Mouse (Mus musculus) neural tube, embryonic 15.5 days (tissue): ENCODE data around the gene Col6a2. TPM values are rescaled to one million over a fixed set of nuclear protein-coding genes. Genes with fewer than 3 reads are reported as not detected.

Experiments used
- ATAC-seq: fragments of 200-750 bp; cut with Nextera tagmentation; 2 replicates; pipeline ENCODE4 v1.8.0; 2017; ENCODE audit warnings: mild to moderate bottlenecking, moderate TSS enrichment, moderate library complexity; ENCODE audit not compliant: low FRiP score
- H3K27ac ChIP-seq: fragments of 300-500 bp; sonication (generic); replicated peaks from 2 replicates; pipeline ENCODE4 v1.5.1; 2015; ENCODE audit warnings: mild to moderate bottlenecking, inconsistent platforms
- H3K27me3 ChIP-seq: fragments of 300-500 bp; sonication (generic); replicated peaks from 2 replicates; pipeline ENCODE4 v1.6.1; 2015; ENCODE audit warnings: inconsistent platforms
- H3K36me3 ChIP-seq: fragments of 300-500 bp; sonication (generic); 2 replicates; pipeline ENCODE4 v1.6.1; 2015; ENCODE audit warnings: inconsistent platforms
- H3K4me1 ChIP-seq: fragments of 300-500 bp; sonication (generic); 2 replicates; pipeline ENCODE4 v1.6.1; 2015; ENCODE audit warnings: inconsistent platforms
- H3K4me2 ChIP-seq: fragments of 300-500 bp; sonication (generic); 2 replicates; pipeline ENCODE4 v1.6.1; 2015; ENCODE audit warnings: inconsistent platforms, mild to moderate bottlenecking, moderate library complexity
- H3K4me3 ChIP-seq: fragments of 300-500 bp; sonication (generic); replicated peaks from 2 replicates; pipeline ENCODE4 v1.5.1; 2015; ENCODE audit warnings: mild to moderate bottlenecking, inconsistent platforms
- H3K9ac ChIP-seq: fragments of 300-500 bp; sonication (generic); replicated peaks from 2 replicates; pipeline ENCODE4 v1.6.1; 2015; ENCODE audit warnings: mild to moderate bottlenecking, inconsistent platforms
- H3K9me3 ChIP-seq: fragments of 300-500 bp; sonication (generic); replicated peaks from 2 replicates; pipeline ENCODE4 v1.6.1; 2016; ENCODE audit warnings: inconsistent platforms
- WGBS: fragments of 180-500 bp; shearing (Covaris S2); methylation state at CpG from one replicate; pipeline ENCODE4 v1.1.7; 2015; ENCODE audit warnings: mixed read lengths; 5-methylcytosine and 5-hydroxymethylcytosine counted together
- polyA plus RNA-seq: library from polyadenylated mRNA; unstranded; fragments of >200 nt; fragmentation: Nextera tagmentation; extraction: Ambion mirVana; gene quantifications from 2 replicates; pipeline ENCODE4 v1.2.1, GENCODE M21; 2015

Col6a2 gene
- polyA plus RNA-seq: 28.5 and 54.7 TPM in 2 replicates

DNA sequence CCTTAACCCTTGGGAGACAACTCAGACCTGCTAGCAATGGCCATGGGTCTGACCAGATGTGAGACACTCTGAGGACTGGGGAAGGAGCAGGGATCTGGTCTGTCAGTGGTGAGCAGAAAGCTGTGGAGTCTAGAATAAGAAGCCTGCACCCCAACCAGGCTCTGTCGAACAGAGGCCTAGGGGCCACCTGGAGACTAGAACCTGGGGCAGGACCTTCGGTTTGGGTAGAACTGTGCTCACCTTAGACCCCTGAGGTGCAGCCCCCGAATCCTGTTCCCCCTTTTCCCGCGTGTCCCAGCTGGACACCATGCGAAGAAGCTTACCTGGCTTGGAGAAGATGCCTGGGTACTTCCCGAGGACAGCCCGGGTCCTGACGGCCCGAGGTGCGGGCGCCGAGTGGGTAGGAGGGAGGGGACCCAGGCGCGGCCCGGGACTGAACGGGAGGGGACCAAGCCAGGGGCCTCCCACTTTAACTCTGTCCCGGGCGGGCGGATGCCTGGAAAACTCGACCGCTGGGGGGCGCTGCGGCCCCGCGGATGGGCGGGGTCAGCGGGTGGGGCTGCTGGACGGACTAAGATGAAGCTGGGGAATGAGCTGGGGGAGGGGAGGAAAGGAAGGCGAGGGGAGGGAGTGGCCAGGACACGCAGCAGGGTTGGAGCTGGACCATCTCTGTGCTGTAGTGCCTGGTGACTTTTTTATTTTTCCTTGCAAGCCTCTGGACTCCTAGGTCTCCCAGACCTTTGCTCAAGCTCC, at the start of gene Col6a2:
Gene Col6a2 (minus strand): TSS at position 703 of the 753 bp plus-strand sequence.
- peak; percentile 79 for ATAC-seq
- Histone ChIP-seq H3K9me3 (no peaks in the 10 kb centered on the region), H3K27ac (no peak within 1 kb of the TSS), H3K4me3 (peak within 1 kb of the TSS; percentile 39), H3K4me1 (peaks cover 4% of the 10 kb centered on the region; the same call in 1 of the 2 replicates), H3K36me3 (no peaks in the 10 kb centered on the region), H3K27me3 (no peaks in the 10 kb centered on the region), H3K4me2 (peak within 1 kb of the TSS; percentile 66), H3K9ac (peak within 1 kb of the TSS; percentile 48)
- WGBS: 6% methylated on average over 28 of the region's 31 CpGs

- no peak for ATAC-seq
- no peak overlapping the region for H3K4me2 ChIP-seq
- no peak overlapping the region for H3K27ac ChIP-seq
- no peaks in the 10 kb centered on the region for H3K36me3 ChIP-seq
- H3K27me3 ChIP-seq: no peaks in the 10 kb centered on the region
- no peak overlapping the region for H3K4me3 ChIP-seq
- H3K9ac ChIP-seq: no peak overlapping the region
- no peaks in the 10 kb centered on the region for H3K4me1 ChIP-seq
- WGBS: 87% methylated on average over 9 of the region's 9 CpGs
- no peaks in the 10 kb centered on the region for H3K9me3 ChIP-seq
Measured at GRCm38 (mm10) chr10:76671939-76672338, 48.5 kb upstream of the Col6a2 start.

DNA sequence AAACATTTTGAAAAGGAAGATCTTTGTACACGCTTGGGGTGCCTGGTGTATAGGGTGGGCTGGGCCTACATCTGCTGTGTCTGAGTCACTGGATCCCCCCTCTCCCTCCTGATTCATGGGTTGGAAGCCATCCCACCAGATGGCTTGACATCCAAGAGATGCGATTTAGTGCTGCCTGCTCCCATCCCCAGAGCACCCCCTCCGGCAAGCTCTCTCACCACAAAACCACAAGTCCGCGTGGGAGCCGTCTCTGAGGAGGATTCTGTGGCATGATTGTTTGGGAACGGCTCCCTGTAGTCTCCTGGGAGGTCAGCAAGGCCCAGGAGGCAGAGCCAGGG, 45.5 kb upstream of the Col6a2 start:
- Histone ChIP-seq H3K27me3 (no peaks in the 10 kb centered on the region), H3K4me3 (no peak overlapping the region), H3K9ac (no peak overlapping the region), H3K4me2 (no peak overlapping the region), H3K4me1 (no peaks in the 10 kb centered on the region), H3K27ac (no peak overlapping the region), H3K9me3 (0 out of 2 replicates have a peak, but pooled peaks cover 6% of the 10 kb centered on the region), H3K36me3 (no peaks in the 10 kb centered on the region)
- no peak for ATAC-seq
- WGBS: 60% methylated on average over 7 of the region's 7 CpGs

DNA sequence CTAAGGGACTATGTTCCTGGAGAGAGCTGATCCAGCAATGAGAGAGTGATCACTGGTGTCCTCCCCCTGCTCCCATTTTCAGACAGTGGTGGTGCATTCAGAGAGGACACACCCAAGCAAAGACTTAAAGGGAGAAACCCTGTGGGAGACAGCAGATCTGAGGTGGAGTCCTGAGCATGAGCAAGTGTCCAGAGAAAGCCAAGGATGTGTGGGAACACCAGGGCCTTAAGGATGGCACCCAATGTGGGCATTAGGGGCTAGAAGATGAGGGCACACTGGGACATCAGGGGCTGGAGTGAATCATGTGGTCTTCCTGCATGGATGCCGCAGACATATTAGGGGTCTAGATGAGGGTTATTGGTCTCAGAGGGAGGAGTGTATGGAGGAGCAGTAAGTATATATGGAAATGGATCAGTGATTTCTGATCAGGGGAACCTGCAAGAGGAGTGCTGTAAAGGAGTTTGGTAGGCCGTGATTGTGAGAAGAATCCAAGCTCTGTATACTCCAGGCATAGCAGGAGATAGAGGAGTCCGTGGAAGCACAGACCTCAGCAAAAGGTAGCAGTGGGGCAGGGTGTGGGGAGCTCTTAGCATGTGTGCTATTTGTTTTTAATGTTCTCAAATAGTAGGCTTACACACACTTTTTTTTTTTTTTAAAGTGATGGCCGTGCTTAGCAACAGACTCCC, 45.0 kb upstream of the Col6a2 start:
- no peak overlapping the region for H3K27ac ChIP-seq

DNA sequence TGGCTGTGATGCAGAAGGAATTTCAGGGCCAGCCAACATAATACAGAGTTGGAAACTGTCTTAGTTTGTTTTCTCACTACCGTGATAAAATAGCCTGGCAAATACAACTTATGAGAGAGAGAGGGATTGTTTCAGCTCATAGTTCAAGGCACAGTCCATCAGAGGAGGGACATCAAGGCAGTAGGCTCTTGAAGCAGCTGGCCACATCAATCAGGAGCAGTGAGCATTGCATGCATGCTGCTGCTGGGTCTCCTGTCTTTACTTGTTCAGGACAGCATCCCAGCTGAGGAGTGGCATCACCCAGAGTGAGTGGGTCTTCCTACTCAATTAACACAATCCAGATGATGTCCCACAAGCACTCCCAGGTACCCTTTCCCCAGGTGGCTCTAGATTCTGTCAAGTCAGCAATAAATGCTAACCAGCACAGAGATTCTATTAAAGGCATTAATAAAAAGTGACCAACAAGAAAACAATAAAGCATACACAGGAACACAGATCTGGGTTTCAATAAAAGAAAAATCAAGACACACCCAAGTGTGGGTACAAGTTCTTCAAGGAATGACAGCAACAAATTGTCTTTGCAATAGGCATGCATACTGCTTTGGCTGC, 43.9 kb upstream of the Col6a2 start:
- WGBS: 91% methylated on average over 1 of the region's 1 CpGs

More for the DNA sequence above, 45.0 kb upstream of the Col6a2 start:
- WGBS: 90% methylated on average over 4 of the region's 4 CpGs
- H3K9ac ChIP-seq: no peak overlapping the region
- no peaks in the 10 kb centered on the region for H3K4me1 ChIP-seq
- no peaks in the 10 kb centered on the region for H3K36me3 ChIP-seq
- 0 out of 2 replicates have a peak, but pooled peaks cover 6% of the 10 kb centered on the region for H3K9me3 ChIP-seq
- H3K4me2 ChIP-seq: no peak overlapping the region
- ATAC-seq: no peak
- no peaks in the 10 kb centered on the region for H3K27me3 ChIP-seq
- no peak overlapping the region for H3K4me3 ChIP-seq

GRCm38 (mm10) chr10:76665551-76665950, 42.1 kb upstream of the Col6a2 start:
- ATAC-seq: no peak
- Histone ChIP-seq H3K4me3 (no peak overlapping the region), H3K36me3 (no peaks in the 10 kb centered on the region), H3K9ac (no peak overlapping the region), H3K4me1 (no peaks in the 10 kb centered on the region), H3K27ac (no peak overlapping the region), H3K4me2 (no peak overlapping the region), H3K27me3 (no peaks in the 10 kb centered on the region), H3K9me3 (0 out of 2 replicates have a peak, but pooled peaks cover 6% of the 10 kb centered on the region)
- 91% methylated on average over 11 of the region's 11 CpGs for WGBS

More for the DNA sequence above, 43.9 kb upstream of the Col6a2 start:
- Histone ChIP-seq H3K9me3 (0 out of 2 replicates have a peak, but pooled peaks cover 6% of the 10 kb centered on the region), H3K36me3 (no peaks in the 10 kb centered on the region), H3K4me1 (no peaks in the 10 kb centered on the region), H3K27me3 (no peaks in the 10 kb centered on the region), H3K4me2 (no peak overlapping the region), H3K9ac (no peak overlapping the region), H3K27ac (no peak overlapping the region), H3K4me3 (no peak overlapping the region)
- no peak for ATAC-seq

DNA sequence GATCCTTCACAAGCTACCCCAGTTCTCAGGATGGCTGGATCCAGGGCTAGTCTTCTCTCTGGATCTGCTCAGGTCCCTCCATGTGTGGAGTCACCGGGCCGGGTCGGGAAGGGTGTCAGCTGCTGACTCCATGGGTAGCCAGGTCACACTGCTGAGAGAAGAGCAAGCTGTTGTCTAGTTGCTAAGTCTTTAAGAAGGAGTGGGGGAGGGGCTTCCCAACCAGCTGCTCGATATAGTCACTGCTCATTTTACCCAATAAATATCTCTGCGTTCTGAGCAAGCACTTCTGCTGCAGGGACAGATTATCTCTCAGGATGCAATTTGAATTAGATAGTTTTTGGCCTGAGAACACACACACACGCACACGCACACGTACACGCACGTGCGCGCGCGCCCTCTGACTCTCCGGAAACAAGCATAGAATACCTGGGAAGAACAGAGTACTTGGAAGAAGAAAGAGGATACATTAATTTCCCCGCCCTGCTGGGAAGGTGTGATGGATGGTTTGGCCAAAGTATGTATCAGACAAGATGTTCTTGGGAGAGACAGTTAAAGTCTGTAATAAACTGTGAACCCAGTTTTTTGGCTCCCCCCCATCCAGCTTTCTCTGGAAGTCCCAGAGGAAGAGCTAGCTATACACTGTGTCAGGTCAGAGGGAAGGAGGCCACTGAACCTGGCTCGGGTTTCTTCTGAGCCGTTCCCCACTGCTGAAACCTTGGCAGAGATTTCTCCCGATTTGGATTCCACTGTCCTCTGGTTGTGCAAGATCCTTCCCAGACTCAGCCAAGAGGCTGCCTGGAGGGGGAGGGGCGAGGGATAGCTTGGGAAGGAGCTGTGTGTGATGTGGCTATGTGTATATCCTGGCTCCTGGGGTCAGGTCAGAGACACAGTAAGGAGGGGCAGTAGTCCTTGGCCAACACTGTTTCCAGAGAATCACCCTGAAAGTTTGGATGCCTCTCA, 41.0 kb upstream of the Col6a2 start:
- no peaks in the 10 kb centered on the region for H3K36me3 ChIP-seq
- H3K4me3 ChIP-seq: no peak overlapping the region
- H3K9me3 ChIP-seq: 0 out of 2 replicates have a peak, but pooled peaks cover 6% of the 10 kb centered on the region
- H3K9ac ChIP-seq: no peak overlapping the region
- 83% methylated on average over 20 of the region's 20 CpGs for WGBS
- ATAC-seq: no peak
- no peaks in the 10 kb centered on the region for H3K27me3 ChIP-seq
- H3K27ac ChIP-seq: no peak overlapping the region
- no peak overlapping the region for H3K4me2 ChIP-seq
- no peaks in the 10 kb centered on the region for H3K4me1 ChIP-seq

DNA sequence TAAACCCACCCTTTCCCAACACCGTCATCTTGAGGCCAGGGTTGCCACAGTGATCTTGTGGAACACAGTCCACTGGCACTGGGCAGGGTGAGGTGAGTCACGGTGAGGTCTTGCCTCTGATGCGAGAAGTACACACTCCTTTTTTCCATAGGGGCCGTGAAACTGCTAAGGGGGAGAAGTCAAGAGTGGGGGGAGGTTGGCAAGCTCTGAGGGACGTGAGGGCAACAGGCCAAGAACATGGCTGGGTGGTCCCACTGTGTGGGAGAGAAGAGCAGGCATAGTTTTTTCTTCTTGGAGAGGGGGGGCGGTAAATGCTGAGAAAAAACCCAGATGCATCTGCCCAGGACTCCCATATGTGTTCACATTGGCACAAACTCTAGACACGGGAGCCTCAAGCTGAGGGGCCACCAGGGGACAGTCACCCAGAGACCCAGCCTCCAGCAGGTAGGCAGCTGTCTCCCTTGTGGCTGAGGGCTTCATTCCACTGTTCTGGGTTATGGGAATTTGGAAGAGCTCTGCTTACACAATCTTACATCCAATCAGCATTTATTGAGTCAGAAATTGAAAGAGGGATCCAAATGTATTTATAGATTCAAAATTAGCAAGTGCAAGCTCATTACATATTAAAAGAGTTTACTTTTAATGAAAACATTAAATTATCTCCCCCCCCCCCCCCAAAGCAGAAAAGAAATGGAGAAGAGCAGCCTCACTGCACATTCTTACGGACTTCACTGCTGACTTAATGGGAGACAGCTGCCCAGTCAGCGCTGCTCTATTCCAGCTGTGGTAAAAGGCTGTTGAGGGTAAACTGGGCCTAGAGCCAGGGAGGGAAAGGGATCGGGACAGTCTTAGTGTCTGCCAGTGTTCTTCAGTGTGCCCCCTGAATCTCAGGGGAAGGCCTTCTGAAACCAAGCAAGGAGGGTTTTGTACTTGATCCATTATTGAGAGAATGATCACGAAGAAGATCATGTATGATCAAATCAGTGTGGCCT, 30.2 kb upstream of the Col6a2 start:
- Histone ChIP-seq H3K27me3 (no peaks in the 10 kb centered on the region), H3K4me3 (no peak overlapping the region), H3K9ac (no peak overlapping the region), H3K4me2 (no peak overlapping the region), H3K4me1 (no peaks in the 10 kb centered on the region), H3K36me3 (no peaks in the 10 kb centered on the region), H3K27ac (peak overlapping the region; percentile 51; the same call in 1 of the 2 replicates), H3K9me3 (no peaks in the 10 kb centered on the region)
- WGBS: 74% methylated on average over 11 of the region's 11 CpGs
- ATAC-seq: no peak

DNA sequence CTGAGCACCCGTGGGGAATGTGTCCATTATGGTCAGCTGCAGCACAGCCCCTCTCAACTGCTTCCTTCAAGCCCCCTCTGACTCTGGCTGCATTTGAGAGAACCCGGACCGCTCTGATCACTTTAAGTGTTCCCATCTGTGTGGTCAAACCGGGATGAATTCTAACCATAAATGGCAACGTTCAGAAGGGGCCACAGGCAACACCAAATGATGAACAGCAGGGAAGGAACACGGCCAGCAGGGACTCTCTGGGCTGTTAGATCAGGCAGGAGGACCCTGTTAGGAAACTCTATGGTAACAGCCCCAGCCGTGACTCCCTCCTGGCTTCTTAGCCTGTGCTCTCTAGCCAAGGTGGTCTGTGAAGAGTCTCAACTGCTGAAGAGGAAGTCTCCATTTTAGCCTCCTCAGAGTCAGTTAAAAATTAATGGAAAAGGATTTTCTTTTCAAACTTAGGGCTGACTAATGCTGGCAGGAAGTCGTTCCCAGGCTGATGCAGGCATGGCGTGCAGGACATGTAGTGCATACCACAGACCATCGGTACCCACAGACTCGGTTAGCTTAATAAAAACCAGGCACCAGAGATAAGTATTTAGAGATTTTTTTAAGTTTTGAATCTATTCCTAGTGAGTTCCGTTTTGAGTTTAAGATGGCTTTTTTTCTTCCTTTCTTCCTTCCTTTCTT, 27.4 kb upstream of the Col6a2 start:
- no peak for ATAC-seq
- Histone ChIP-seq H3K4me2 (no peak overlapping the region), H3K4me1 (no peaks in the 10 kb centered on the region), H3K27ac (no peak overlapping the region; the same call in 1 of the 2 replicates), H3K27me3 (no peaks in the 10 kb centered on the region), H3K36me3 (no peaks in the 10 kb centered on the region), H3K4me3 (no peak overlapping the region), H3K9ac (no peak overlapping the region), H3K9me3 (no peaks in the 10 kb centered on the region)
- 78% methylated on average over 12 of the region's 12 CpGs for WGBS

DNA sequence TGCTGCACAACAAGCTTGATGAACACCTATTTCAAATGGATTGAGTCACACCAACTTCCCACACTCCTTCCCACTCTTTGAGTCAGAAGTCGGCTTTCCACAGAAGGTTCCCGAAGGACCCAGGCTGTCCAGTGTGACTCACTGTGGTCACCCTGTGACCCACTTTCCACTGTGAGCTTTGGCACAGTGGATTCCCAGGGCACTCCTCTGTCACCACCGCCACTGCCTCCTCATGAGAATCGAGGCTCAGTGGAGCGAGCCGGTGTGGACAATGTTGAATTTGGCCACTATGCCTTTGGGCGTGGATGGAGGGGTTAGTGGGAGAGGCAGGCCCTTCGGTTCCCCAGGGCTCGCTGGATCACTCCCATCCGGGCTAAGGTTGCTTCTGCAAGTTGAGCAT, 25.3 kb upstream of the Col6a2 start:
- no peak for ATAC-seq
- 93% methylated on average over 10 of the region's 10 CpGs for WGBS
- no peak overlapping the region for H3K27ac ChIP-seq
- H3K4me1 ChIP-seq: no peaks in the 10 kb centered on the region
- H3K9me3 ChIP-seq: no peaks in the 10 kb centered on the region
- H3K36me3 ChIP-seq: no peaks in the 10 kb centered on the region
- no peak overlapping the region for H3K9ac ChIP-seq
- H3K27me3 ChIP-seq: no peaks in the 10 kb centered on the region
- no peak overlapping the region for H3K4me2 ChIP-seq
- H3K4me3 ChIP-seq: no peak overlapping the region
